Mouse (Mus musculus) layer of hippocampus, adult 9-10 months (tissue): ENCODE results near the gene Arid5a.

Experiments
- DNase-seq: peaks from one replicate; pipeline ENCODE4 v3.0.0; 2022; ENCODE audit warnings: low spot score

Arid5a gene

DNA sequence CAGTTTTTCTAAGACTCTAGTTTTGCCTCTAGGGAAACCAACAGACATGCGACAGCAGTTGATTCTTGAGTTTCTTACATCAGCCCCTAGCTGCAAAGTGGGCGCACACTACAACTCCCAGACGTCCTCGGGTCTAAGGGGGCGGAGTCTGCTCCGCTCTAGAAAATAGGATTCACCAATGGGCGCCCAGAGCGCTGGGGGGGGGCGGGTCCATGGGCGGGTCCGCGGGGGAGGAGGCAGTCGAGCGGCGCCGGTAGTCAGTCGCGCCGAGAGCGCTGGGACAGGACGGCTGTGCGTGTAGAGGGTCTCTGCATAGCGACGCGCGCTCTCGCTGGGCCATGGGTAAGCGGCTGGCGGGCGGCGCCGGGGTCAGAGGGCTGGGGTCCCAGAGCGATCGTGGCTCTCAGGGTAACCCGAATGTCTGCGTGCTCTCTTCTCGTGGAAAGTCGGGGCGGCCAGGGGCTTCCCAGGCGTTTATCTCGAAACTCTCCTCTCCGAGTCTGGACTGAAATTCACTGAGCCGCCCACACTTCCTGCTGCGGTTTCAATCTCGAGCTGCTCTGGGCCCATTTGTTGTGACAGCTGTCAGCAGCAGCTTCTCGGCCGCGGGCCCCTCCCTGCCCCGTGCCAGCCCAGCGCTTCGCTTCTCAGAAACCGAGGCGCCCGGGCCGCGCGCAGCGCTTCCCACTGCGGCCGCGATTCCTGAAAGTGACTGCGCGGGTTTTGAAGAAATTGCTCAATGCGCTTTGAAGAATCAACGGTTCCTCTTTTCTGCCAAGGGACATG is at the start of gene Arid5a:
Gene Arid5a (plus strand): TSS at position 239 of the 786 bp plus-strand sequence.
- peak; percentile 59 for DNase-seq

DNA sequence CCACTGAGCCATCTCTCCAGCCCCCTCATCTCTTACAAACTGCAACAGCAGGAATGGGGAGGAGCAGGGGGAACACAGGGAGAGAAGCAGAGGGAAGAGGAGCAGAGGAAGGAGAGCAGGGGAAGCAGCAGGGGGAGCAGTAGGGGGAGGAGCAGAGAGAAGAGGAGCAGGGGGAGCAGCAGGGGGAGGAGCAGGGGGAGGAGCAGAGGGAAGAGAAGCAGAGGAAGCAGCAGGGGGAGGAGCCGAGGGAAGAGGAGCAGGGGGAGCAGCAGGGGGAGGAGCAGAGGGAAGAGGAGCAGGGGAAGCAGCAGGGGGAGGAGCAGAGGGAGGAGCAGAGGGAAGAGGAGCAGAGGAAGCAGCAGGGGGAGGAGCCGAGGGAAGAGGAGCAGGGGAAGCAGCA is 48.9 kb upstream of the Arid5a start:
- no peak for DNase-seq

DNA sequence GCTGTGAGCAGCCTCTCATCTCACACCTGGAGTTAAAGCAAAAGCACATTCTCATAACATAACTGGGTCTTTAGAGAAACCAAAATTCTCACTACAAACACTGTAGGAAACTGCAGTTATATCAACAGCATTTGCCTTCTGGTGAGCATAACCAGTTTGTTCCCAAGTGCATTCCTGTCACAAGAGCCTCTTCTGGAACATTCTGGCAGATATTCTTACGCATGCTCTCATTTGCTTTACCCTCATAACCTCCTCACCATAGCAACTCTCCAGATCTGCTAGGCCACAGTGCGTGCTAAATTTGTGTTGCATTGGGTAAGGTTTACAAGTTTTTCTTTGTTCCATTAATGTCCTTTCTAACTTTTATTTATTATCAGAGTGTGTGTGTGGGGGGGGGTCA is 48.3 kb upstream of the Arid5a start:
- DNase-seq, result no peak

DNA sequence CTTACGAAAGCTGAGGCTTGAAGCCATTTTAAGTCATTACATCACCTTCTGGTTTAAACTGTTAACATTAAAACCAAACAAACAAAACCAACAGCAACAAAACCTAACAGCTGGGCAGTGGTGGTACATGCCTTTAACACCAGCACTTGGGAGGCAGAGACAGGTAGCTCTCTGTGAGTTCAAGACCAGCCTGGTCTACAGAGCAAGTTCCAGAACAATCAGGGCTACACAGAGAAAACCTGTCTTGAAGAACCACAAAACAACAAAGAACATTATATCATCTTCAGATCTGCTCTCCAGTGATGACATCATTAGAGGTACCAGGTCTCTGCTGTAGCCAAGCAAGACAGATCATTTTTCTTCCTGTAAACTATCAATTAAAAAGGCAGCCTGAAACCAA is 47.1 kb upstream of the Arid5a start:
- DNase-seq, result no peak

DNA sequence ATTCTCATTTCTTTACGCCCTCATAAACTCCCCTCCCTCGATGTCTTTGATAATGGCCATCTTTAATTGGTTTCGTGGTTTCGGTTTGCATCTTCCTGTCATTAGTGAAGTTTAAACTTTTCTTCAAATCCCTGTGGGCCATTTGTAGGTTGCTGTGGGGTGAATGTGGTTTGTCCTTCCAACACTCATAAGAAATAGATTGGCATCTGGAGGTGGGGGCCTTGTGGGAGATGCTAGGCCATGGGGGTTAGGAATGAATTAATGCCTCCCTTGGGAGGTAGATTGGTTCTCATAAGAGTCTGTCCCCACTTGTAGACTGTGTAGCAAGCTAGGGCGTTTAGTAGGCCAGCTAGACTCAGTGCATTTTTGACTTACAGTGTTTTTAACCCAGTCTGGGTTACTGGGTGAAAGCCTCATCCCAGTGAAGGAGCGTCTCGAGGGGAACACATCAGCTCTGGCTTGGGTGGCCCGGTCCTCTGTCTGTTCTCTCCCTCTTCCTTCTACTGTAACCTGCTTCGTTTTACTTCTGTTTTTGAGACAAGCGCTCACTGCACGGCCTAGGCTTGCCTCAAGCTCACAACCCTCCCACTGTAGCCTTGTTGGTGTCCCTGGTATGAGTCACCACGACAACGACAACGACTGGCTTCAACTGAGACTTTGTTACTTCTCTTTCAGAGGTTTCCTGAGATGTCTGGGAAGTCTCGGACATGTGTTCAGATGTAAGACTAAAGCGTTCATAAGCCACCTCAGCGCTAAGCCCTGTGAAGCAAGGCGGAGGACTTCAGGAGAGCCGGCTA is 45.6 kb upstream of the Arid5a start:
- no peak for DNase-seq

DNA sequence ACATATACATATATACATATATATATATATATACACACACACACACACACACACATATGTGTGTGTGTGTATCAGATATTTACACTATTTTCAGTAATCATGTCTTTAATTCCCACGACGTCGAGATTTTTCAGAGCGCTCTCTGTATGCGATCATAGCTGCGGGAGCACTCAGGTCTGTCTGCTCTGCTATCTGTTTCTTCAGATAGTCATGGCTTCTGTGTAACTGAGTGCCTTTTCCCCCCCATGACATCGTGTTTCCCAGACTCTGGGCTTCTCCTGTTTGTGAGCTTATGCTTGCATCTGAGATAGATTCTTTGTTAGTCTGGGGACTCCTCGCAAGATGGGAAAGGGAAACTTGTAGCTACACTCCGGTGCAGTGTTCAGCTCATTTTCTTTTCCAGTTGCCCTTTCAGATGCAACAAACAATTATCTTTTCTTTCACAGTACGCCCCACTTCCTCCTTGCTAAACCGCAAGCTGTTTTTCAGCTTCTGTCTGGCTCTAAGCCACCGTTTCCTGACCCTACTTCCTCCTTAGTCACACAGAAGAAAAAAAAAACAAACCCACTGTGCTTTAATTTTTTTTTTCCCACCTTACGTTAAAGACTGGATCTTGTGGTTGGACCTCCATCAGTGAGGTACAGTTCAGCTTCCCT is 43.6 kb upstream of the Arid5a start:
- peak; percentile 15 for DNase-seq

DNA sequence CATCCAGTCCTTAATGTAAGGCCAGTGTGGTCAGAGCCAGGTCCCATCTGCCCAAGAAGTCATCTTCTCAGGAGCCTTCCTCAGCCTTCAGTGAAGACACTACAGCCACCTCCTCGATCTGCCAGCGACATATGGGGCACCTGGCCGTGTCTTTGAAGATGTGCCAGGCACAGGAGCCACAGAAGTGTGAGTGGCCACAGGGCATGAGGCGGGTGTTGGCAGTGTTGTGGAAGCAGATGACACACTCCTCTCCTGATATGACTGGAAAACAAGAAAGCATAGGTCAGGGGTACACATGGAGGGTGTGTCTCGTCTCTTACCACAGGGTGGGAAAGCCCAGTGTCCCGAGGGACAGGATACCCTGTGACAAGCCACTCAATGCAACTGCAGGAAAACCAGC is 41.2 kb upstream of the Arid5a start:
- DNase-seq, result no peak

DNA sequence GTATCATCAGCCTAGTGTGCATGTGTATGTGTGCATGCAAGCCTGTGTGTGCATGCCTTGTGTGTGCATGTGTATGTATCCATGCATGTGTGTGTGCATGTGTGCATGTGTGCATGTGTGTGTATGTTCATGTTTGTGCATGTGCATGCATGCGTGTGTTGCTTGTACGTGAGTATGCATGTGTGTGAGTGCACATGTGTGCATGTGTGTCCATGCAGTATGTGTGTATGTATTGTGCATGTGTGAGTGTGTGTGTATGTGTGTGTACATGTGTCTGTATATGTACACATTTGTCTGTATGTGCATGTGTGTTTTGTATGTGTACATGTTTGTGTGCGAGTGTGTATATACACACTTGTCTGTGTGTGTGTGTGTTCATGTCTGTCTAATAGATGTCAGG is 39.9 kb upstream of the Arid5a start:
- DNase-seq, result no peak

DNA sequence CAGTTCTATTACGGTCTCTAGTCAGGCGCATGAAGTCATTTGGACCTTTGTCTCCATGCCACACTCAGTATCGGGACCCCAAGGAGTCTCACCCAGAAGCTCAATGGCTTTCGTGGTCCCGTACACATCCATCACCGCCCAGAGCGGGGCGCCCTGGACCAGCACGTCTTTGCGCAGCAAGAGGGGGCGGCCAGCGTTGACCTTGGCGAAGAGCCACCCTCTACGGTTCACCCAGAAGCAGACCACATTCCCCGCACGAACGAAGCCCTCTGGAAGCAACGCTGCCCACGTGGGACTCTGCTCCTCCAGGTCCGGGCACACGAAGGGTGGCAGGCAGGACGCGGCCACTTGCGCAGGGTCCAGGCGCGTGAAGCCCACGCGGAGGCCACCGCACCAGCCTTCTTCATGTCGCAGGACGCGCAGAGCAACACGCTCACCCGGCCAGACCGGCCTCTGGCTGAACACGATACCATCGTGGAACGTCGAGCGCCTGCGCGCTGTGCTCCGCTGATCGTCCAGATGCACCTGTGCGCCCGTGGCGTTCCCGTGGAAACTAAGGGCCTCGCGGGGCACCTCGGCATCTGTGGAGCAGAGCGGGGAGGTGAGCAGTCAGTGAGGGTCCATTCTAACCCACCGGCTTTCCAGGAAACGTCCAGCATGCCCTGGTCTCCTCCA is 38.3 kb upstream of the Arid5a start:
- no peak for DNase-seq

DNA sequence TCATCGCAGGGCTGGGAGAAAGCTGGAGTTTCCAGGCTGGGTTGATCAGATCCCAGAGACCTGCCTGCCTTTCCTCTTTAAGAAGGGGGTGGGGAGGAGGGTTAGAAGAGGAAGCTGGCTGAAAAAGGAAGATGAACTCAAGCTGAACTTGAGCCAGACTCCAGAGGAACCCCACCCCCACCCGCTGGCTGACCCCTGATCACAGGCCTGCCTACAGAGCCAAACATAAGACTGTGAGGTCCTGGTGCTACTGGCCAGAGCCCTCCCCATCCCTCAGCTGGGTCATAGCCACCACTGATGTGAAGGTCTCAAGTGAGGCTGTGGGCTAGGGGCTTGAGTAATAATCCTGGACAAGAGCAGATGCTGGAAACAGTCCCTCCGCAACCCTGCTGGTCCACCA is 36.9 kb upstream of the Arid5a start:
- no peak for DNase-seq

DNA sequence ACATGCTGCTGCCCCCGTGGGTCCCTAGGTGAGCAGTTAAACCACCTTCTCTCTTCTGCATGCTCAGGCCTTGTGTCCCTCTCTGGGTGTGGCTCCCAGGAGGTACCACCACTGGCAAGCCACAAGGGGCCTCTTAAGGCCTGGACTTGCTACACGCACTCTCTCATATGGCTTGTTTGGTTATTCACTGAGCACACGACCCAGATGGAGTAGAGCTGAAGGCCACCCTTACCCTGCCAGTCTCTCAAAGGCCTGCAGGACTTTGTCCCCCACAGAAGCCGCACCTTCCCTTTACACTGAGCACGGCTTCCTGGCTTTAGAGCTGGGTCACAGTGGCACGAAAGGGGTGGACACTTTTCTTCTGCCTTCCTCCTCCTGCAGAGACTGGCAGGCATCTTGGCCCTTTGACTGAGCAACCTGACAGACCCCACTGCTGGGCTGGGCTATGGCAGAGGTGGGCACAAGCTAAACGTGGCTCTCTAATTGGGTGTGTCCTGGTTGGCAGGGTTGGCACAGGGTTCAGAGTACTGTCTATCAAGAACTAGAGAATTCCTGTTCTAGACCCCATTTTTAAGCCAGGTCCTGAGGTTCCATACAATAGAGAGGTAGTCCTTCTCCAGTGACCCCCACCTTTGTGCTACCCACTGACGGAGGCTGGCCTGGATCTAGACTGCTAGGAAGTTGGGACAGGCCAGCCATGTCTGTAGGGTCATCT is 35.9 kb upstream of the Arid5a start:
- DNase-seq, result no peak

DNA sequence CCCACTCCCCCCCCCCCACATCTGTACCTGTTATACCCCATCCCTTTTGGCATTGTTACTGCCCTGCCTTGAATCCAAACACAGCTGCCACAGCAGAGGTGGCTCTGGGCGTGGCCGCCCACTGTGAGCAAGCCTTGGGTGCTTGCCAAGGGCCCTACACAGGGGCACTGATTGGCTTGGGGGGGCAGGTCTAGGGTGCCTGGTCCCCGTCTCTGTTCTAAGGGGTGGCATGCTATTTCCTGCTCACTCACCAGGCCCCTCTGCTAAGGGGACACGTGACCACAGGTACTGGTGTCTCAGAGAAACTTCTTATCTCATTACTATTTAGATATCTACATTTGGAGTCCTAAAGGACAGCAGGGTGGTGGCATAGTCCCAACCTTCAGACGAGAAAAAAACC is 35.0 kb upstream of the Arid5a start:
- no peak for DNase-seq

DNA sequence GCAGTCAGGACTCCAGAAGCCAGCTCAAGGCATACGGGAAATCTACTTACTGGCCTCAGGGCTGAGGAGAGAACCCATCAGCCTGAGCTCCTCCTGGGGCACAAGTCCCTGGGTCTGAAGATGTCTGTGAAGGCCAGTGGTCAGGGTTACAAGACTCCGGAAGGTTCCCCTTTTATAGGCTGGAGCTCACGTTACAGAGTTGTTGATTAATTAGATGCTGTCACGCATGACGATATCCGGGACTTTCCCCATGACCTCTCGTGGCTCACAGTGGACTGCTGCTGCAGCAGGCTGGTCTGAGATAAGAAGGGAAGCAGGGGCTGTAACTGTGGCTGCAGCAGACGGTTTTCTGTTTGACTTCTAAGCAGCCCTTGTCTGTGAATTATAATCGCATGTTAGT is 34.2 kb upstream of the Arid5a start:
- no peak for DNase-seq

DNA sequence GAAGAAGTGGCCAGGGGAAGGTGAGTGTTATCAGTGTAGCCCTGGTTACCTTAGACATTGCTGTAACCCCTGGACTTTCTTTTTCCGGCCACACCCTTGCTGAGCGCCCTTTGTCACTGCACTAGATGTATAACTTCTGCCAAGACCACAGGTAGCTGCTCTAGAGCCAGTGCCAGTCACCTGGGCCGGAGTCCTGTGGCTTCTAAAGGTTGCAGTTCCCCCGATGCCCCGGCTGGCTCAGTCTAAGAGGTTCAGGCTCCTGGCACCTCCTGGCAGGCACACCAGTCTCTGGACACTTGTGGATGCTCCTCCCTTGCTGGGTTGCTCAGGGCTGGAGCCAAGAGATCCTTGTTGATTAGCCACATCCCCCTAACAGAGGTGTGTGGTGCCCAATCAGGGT is 33.1 kb upstream of the Arid5a start, which contains the start of gene Neurl3:
Gene Neurl3 (minus strand): TSS at position 225 of the 400 bp plus-strand sequence.
- DNase-seq, result no peak

DNA sequence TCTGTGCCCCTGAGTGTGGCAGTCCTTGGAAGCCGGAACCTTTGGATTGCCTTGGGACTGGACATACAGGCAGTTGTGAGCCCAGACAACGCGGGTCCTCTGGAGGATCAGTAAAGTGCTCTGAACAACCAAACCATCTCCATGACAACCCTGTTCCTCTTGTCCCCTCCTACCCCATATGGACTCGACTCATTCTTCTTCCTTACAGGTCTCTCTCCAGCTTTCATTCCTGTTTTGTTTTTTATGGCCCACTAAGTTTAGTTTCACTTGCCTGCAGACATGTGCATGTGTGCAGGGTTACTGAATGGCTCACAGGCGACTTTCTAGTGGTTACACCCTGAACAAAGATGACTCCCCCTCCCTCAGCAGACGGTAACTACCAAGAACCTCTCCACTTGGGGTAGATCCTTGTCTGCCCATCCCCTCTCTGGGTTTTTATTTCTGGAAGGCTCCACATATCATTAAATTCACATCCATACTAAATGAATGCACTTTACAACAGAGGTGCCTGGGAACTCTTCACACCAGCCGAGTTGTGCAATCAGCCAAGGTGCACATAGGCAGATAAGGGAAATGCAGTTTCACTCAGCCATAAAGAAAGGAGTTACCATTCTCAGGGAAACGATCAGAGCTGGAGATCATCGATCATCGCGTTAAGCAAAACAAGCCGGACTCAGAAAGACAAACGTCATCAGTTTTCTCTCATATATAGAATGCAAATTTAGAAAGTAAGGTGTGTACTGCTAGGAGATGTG is 31.7 kb upstream of the Arid5a start:
- no peak for DNase-seq

DNA sequence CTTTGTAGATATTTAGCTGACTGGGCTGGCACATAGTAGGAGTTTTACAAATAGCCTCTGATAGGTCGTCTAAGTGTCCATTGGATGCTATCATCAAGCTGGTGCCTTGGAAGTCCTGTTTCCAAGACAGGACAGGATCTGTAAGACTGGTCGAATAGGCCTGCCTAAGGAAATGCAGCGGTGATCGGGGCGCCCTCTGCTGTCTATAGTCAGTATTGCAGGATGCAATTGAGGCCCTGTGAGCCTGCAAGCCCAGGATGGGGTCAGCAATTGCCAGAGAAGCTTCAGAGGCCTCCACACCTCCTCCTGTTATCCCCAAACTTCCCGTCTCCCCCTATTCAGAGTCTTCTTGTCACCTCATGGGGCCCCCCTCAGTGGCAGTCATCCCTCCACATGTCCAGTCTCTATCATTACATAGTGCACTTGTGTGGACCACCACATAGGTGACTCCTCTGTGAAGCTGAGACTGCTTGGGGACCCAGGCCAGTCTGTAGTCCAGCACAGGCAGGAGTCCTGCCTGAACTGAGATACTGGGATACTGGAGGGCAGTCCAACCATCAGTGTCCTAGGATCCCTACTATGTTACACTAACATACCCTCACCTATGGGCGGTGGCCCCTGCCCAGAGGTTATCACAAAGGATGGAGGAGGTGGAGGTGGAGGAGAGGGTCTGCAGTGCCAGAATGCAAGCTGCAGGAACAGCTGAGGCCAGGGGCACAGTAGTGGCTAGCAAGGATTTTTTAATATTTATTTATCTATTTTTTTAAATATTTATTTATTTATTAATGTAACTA is 30.1 kb upstream of the Arid5a start:
- peak; percentile 55 for DNase-seq

DNA sequence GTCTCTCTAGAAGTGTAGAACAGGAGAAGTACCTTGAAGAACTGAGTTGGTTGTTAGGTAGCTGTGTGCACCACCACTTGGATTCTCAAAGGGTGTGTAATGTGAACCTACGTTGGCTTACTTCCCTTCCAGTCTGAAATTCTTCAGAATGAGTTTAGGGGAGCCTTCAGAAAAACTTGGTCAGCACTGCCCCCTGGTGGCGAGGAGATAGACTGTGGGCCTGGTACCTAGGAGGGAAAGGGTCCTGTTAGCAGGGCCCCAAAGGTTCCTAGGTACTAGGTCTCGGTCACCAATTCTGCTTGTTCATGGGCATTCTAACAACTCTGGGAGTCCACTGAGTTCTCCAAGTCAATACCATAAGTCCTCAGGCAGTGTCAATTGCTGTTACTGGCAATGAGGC is 28.3 kb upstream of the Arid5a start:
- peak; percentile 42 for DNase-seq

DNA sequence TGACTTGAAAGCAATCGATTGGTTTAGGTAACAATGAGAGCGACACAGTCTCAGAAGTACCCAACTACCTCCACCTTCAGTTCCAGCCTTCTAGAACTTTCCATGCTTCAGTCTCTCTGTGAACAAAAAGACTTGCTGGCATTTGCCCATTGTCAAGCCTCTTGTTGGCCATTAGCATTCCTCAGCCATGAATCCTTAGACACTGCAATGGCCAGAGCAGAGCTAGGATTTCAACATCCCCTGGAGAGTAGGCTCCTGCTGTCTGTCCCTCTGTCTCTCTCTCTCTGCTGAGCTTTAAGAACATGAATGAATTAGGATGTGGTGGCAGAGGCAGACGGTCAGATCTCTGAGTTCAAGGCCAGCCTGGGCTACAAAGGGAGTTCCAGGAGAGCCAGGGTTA is 26.6 kb upstream of the Arid5a start:
- DNase-seq, result no peak

DNA sequence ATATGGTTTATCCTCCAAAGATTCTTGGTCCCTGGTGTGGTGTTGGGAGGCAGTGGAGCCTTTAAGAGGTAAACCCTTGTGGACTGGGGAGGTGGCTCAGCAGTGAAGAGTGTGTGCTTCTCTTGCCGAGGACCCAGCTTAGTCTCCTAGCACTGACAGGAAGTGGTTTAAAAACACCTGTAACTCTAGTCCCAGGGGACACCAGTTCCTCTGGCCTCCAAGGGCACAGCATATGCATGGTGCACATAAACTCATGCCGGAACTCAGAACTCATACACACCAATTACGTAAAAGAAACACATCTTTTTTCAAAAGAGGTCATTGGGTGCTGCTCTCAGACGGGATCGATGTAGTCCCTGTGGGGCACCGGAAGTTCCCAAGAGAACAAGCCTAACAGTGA is 25.7 kb upstream of the Arid5a start:
- DNase-seq, result no peak

DNA sequence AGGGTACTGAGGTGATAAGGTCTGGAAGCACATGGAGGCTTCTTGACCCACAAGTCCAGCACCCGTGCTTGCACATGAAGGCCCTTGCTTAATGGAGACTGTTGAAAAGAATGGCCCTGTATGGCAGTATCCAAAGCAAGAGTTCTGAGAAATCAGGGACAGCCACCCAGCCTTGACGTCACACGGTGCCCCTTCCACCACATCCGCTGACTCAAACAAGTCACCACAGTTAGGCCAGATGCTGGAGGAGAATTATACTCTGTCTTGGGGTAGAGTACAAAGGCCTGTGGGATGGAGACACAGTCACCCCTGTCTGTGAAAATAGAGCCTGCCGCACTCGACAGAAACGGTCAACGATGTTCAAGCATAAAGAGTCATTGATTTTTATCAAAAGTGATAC is 14.1 kb upstream of the Arid5a start:
- DNase-seq, result no peak
